Mouse (Mus musculus): ENCODE measurements at regions not wholly inside any gene's neighbourhood (a gene's known extent, or its start where the extent isn't known, plus 50 kb on each side); places are given as distances from the start of the nearest gene placed in this dataset.

- H3K27me3 ChIP-seq (replicated peaks), result no peaks in the 10 kb centered on the region
- no peak overlapping the region for H3K9ac ChIP-seq
- H3K4me2 ChIP-seq, result no peak overlapping the region; the same call in 1 of the 2 replicates
- no peaks in the 10 kb centered on the region for H3K36me3 ChIP-seq (replicated peaks)
- no peak overlapping the region for H3K4me3 ChIP-seq
- H3K27ac ChIP-seq, result no peak overlapping the region
- H3K4me1 ChIP-seq, result no peaks in the 10 kb centered on the region
- H3K9me3 ChIP-seq, result no peaks in the 10 kb centered on the region
- ATAC-seq (replicated peaks), result no peak
- WGBS, result 44% methylated on average over 10 of the region's 10 CpGs
Measured at GRCm38 (mm10) chr8:23504704-23505103, 1093.5 kb downstream of the Mrps31 start.

DNA sequence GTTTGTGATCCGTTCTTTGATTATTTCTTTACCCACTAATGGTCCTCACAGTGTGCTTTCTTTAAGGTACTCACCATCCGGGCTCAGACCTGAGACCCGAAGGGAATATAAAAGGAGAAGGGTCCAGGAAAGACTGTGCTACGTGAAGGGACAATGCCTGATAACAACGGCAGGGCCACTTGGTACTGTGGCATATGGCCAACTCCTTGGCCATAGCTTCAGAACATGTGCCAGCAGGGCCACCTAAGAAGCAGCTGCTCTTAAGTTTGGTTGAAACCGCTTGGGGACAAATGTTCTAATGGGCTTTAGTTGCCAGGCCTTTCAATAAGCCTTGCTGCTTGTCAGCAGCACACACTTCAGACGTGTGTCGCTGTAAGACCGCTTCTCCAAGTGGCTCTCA, 1094.1 kb downstream of the Mrps31 start:
- WGBS, result 80% methylated on average over 9 of the region's 9 CpGs
- H3K36me3 ChIP-seq (replicated peaks), result no peaks in the 10 kb centered on the region
- no peak overlapping the region for H3K9ac ChIP-seq
- no peak overlapping the region for H3K4me3 ChIP-seq
- ATAC-seq (replicated peaks), result no peak
- no peak overlapping the region for H3K4me2 ChIP-seq
- H3K4me1 ChIP-seq, result no peaks in the 10 kb centered on the region
- H3K27me3 ChIP-seq (replicated peaks), result no peaks in the 10 kb centered on the region
- H3K27ac ChIP-seq, result no peak overlapping the region
- no peaks in the 10 kb centered on the region for H3K9me3 ChIP-seq

GRCm38 (mm10) chr8:23505966-23506365, 1094.8 kb downstream of the Mrps31 start:
- no peak for ATAC-seq (replicated peaks)
- Histone ChIP-seq H3K4me2 (no peak overlapping the region), H3K9me3 (no peaks in the 10 kb centered on the region), H3K4me1 (no peaks in the 10 kb centered on the region), H3K27ac (no peak overlapping the region), H3K9ac (no peak overlapping the region), H3K36me3 (replicated peaks) (no peaks in the 10 kb centered on the region), H3K4me3 (no peak overlapping the region), H3K27me3 (replicated peaks) (no peaks in the 10 kb centered on the region)
- WGBS, result 91% methylated on average over 4 of the region's 4 CpGs

DNA sequence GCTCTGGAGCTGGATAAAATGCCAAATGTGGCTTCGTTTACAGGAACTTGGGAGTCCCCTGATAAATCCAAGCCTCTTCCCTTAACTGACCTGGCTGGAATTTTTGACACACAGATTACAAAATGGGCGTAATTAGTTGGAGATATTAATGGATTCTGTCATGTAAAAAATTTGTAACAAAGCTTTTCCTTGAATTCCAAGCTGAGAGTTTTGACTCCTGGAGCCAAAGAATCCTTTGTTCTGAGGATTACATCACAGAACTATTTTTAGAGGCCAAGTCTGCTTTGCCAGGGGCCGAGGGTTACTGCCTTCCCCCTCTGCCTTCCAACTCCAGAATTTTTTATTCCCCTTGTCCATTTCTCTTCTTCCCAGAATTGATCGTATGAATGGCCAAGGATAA, 1096.5 kb downstream of the Mrps31 start:
- WGBS, result 61% methylated on average over 4 of the region's 4 CpGs
- ATAC-seq (replicated peaks), result no peak
- H3K4me1 ChIP-seq, result no peaks in the 10 kb centered on the region
- H3K9me3 ChIP-seq, result no peaks in the 10 kb centered on the region
- H3K4me2 ChIP-seq, result no peak overlapping the region
- no peak overlapping the region for H3K27ac ChIP-seq
- H3K36me3 ChIP-seq (replicated peaks), result no peaks in the 10 kb centered on the region
- no peak overlapping the region for H3K4me3 ChIP-seq
- H3K27me3 ChIP-seq (replicated peaks), result no peaks in the 10 kb centered on the region
- H3K9ac ChIP-seq, result no peak overlapping the region

GRCm38 (mm10) chr8:23510076-23510475, 1098.9 kb downstream of the Mrps31 start:
- Histone ChIP-seq H3K36me3 (replicated peaks) (no peaks in the 10 kb centered on the region), H3K27me3 (replicated peaks) (no peaks in the 10 kb centered on the region), H3K9ac (no peak overlapping the region), H3K4me1 (no peaks in the 10 kb centered on the region), H3K4me2 (no peak overlapping the region), H3K4me3 (no peak overlapping the region), H3K27ac (no peak overlapping the region), H3K9me3 (no peaks in the 10 kb centered on the region)
- no peak for ATAC-seq (replicated peaks)
- 69% methylated on average over 5 of the region's 5 CpGs for WGBS

DNA sequence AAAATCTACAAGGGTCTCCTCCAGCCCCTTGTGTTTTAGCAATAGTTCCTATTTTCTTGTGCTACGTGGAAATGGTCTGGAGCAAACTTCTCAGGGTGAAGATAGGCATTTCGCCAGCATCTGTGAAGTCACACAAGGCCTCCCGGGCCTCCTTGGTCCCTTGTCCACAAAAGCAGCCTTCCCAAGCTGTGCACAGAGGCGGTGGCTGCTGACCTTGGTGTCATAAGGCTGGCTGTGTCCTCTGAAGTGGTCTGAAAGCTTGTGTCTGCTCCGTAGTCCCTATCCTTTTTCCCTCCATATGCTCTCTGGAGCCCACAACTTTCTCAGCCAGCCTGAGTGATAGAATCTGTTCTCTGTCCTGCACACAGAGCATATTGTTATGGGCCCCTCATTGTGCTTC, 1099.4 kb downstream of the Mrps31 start:
- no peak overlapping the region for H3K4me3 ChIP-seq
- 78% methylated on average over 5 of the region's 5 CpGs for WGBS
- no peaks in the 10 kb centered on the region for H3K9me3 ChIP-seq
- H3K4me2 ChIP-seq, result no peak overlapping the region
- no peaks in the 10 kb centered on the region for H3K27me3 ChIP-seq (replicated peaks)
- no peaks in the 10 kb centered on the region for H3K36me3 ChIP-seq (replicated peaks)
- H3K9ac ChIP-seq, result no peak overlapping the region
- H3K4me1 ChIP-seq, result no peaks in the 10 kb centered on the region
- H3K27ac ChIP-seq, result no peak overlapping the region
- no peak for ATAC-seq (replicated peaks)

- WGBS, result 75% methylated on average over 1 of the region's 1 CpGs
- H3K4me2 ChIP-seq, result no peak overlapping the region
Measured at GRCm38 (mm10) chr8:23511264-23511663, 1100.1 kb downstream of the Mrps31 start.

GRCm38 (mm10) chr8:23511792-23512191, 1100.6 kb downstream of the Mrps31 start:
- Histone ChIP-seq H3K27ac (no peak overlapping the region), H3K27me3 (replicated peaks) (no peaks in the 10 kb centered on the region), H3K9me3 (no peaks in the 10 kb centered on the region), H3K4me3 (no peak overlapping the region), H3K36me3 (replicated peaks) (no peaks in the 10 kb centered on the region), H3K9ac (no peak overlapping the region), H3K4me1 (no peaks in the 10 kb centered on the region), H3K4me2 (no peak overlapping the region)
- no peak for ATAC-seq (replicated peaks)
- WGBS, result 95% methylated on average over 6 of the region's 6 CpGs

More at GRCm38 (mm10) chr8:23511264-23511663, 1100.1 kb downstream of the Mrps31 start:
- Histone ChIP-seq H3K9ac (no peak overlapping the region), H3K4me1 (no peaks in the 10 kb centered on the region), H3K9me3 (no peaks in the 10 kb centered on the region), H3K36me3 (replicated peaks) (no peaks in the 10 kb centered on the region), H3K4me3 (no peak overlapping the region), H3K27me3 (replicated peaks) (no peaks in the 10 kb centered on the region), H3K27ac (no peak overlapping the region)
- ATAC-seq (replicated peaks), result no peak

GRCm38 (mm10) chr8:23516469-23516868, 1105.3 kb downstream of the Mrps31 start:
- no peak overlapping the region for H3K9ac ChIP-seq
- ATAC-seq (replicated peaks), result no peak

DNA sequence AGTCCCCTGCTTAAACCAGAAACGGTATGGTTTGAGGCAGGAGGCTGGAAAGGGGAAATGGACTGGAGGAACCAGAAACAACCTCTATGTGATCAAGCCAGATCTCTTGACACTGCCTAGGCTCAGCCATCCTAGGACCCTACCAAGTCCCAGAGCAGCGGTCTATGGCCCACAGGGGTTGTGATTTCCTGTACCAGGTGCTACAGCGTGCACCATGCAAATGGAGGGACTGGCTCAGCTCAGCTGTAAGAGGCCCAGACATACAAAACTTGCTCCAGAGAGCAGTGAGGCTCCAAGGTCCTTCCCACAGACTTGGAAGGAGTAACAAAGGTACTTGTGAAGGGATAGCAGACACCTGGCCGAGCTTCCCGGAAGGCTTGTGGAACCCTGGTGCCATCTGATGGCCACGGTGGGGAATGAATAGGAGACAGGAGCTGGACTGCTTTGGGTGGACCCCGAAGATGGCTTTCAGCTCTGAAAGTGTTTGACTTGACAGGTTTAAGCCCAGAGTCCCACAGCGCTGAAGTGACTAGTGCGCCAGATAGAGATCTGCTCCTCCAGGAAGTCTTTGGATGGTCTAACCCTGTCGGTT, 1120.5 kb downstream of the Mrps31 start:
- H3K4me3 ChIP-seq, result no peak overlapping the region
- H3K27me3 ChIP-seq (replicated peaks), result no peaks in the 10 kb centered on the region
- ATAC-seq (replicated peaks), result peak; percentile 84
- 58% methylated on average over 10 of the region's 10 CpGs for WGBS
- H3K27ac ChIP-seq, result no peak overlapping the region
- no peaks in the 10 kb centered on the region for H3K4me1 ChIP-seq
- no peaks in the 10 kb centered on the region for H3K9me3 ChIP-seq
- H3K9ac ChIP-seq, result no peak overlapping the region
- no peaks in the 10 kb centered on the region for H3K36me3 ChIP-seq (replicated peaks)
- no peak overlapping the region for H3K4me2 ChIP-seq

More at GRCm38 (mm10) chr8:23516469-23516868, 1105.3 kb downstream of the Mrps31 start:
- Histone ChIP-seq H3K9me3 (no peaks in the 10 kb centered on the region), H3K36me3 (replicated peaks) (no peaks in the 10 kb centered on the region), H3K4me3 (no peak overlapping the region), H3K4me2 (no peak overlapping the region), H3K27me3 (replicated peaks) (no peaks in the 10 kb centered on the region), H3K27ac (no peak overlapping the region), H3K4me1 (no peaks in the 10 kb centered on the region)
- 77% methylated on average over 2 of the region's 2 CpGs for WGBS

GRCm38 (mm10) chr8:23537681-23538359, 1126.7 kb downstream of the Mrps31 start:
- no peak overlapping the region for H3K9ac ChIP-seq
- no peaks in the 10 kb centered on the region for H3K36me3 ChIP-seq (replicated peaks)
- no peak overlapping the region for H3K4me2 ChIP-seq
- H3K9me3 ChIP-seq, result no peaks in the 10 kb centered on the region
- no peaks in the 10 kb centered on the region for H3K27me3 ChIP-seq (replicated peaks)
- H3K4me3 ChIP-seq, result no peak overlapping the region
- no peak overlapping the region for H3K27ac ChIP-seq
- H3K4me1 ChIP-seq, result no peaks in the 10 kb centered on the region
- peak; percentile 45; the same call in 1 of the 2 replicates for ATAC-seq (replicated peaks)
- 61% methylated on average over 7 of the region's 7 CpGs for WGBS

DNA sequence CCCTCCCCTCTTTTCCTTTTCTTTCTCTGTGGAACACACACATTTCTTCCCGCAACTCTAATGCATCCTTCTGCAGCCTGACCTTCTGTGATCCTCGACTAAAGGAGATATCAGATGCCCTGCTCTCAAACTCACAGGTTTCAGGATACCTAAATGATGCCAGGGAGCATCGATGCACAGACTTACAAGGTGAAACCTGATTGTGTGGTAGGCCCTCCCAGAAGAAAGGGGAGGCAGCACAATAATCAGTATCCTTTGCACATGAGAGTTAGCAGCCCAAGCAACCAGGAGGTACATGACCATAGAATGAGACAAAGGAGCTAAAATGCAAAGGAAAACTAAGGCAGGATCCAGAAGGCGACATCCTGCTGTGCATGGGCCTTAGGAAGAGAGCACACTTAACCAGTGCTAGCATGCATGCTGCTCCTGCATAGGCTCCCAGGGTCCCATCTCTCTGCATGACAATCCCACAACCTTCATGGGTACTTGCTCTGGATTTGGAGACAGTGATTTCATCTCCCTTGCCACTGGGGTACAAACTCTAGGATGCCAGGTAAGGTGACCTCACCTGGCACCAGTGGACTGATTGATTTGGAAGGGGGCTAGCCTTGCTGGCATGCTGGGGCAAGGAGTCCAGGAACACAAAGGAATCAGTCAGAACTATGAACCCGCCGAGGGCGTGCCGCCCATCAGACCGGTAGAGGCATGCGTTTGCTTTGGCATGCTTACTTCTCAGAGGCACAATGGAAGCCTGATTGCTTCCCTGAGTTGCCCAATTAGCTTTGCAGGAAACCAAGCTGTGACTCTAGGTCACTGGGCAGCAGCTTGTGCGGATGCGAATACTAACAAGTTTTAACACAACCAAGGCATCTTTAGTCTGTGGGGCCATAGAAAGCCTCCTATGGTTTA, 1142.7 kb downstream of the Mrps31 start:
- Histone ChIP-seq H3K9me3 (no peaks in the 10 kb centered on the region), H3K4me2 (no peak overlapping the region), H3K36me3 (replicated peaks) (no peaks in the 10 kb centered on the region), H3K9ac (no peak overlapping the region), H3K4me3 (no peak overlapping the region), H3K27ac (no peak overlapping the region), H3K4me1 (no peaks in the 10 kb centered on the region), H3K27me3 (replicated peaks) (no peaks in the 10 kb centered on the region)
- WGBS, result 64% methylated on average over 12 of the region's 12 CpGs
- ATAC-seq (replicated peaks), result no peak
